Mouse (Mus musculus): Measurements from ENCODE around the gene Fa2h.

Gene Fa2h

GRCm38 (mm10) chr8:111299821-111300568 is 93.6 kb downstream of the Fa2h start, which contains the start of gene Rfwd3:
Gene Rfwd3 (minus strand): TSS chr8:111300222.
- peak; percentile 97 for DNase-seq (ENCODE audit: low spot score in 2 of 2)

GRCm38 (mm10) chr8:111299363-111299820 is 94.2 kb downstream of the Fa2h start:
- peak; percentile 41 to 62 for DNase-seq (ENCODE audit: low spot score in 2 of 2)

DNA sequence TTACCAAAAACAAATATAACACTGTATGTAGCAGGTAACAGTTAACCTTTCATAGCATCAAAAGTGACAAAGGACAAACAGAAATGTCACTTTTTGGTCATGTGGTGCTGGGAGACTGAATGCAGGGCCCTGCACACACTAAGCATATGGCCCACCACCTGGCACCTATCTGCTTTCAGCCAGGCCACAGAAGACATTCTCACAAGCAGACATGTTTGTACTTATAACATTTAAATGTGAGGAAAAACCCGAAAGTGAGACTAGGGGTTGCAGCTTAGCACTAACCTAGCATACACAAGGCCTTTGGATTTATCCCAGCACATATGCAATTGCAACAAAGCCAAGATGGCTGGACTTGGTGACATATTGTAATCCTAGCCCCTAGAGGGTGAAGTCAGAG is 95.6 kb downstream of the Fa2h start:
- DNase-seq (ENCODE audit: low spot score in 2 of 2) = no peak
